Mouse (Mus musculus) midbrain, embryonic 14.5 days (tissue): ENCODE results near the gene Klf1. TPM values are rescaled to one million over a fixed set of nuclear protein-coding genes. Genes with fewer than 3 reads are reported as not detected.

Experiments
- ATAC-seq: fragments of 200-750 bp; cut with Nextera tagmentation; 2 replicates; pipeline ENCODE4 v1.8.0; 2017; ENCODE audit warnings: moderate number of reproducible peaks, moderate library complexity; ENCODE audit not compliant: low FRiP score, low TSS enrichment
- DNase-seq: peaks from one replicate; pipeline ENCODE4 v3.0.0-alpha.2; 2015
- H3K27ac ChIP-seq: fragments of 300-500 bp; sonication (generic); replicated peaks from 2 replicates; pipeline ENCODE4 v1.5.1; 2014; ENCODE audit warnings: mild to moderate bottlenecking, low read depth, low read length, moderate library complexity
- H3K27me3 ChIP-seq: fragments of 300-500 bp; sonication (generic); 2 replicates; pipeline ENCODE4 v1.6.1; 2014; ENCODE audit warnings: low read length, control low read depth, mixed read lengths; ENCODE audit not compliant: control insufficient read depth, insufficient read depth
- H3K36me3 ChIP-seq: fragments of 300-500 bp; sonication (generic); 2 replicates; pipeline ENCODE4 v1.6.1; 2014; ENCODE audit warnings: low read length, control low read depth; ENCODE audit not compliant: control insufficient read depth, insufficient read depth
- H3K4me1 ChIP-seq: fragments of 300-500 bp; sonication (generic); 2 replicates; pipeline ENCODE4 v1.6.1; 2014; ENCODE audit warnings: mild to moderate bottlenecking, antibody characterized with exemption, low read length, control low read depth; ENCODE audit not compliant: control insufficient read depth, insufficient read depth
- H3K4me2 ChIP-seq: fragments of 300-500 bp; sonication (generic); 2 replicates; pipeline ENCODE4 v1.6.1; 2014; ENCODE audit warnings: mild to moderate bottlenecking, low read length, moderate library complexity
- H3K4me3 ChIP-seq: fragments of 300-500 bp; sonication (generic); replicated peaks from 2 replicates; pipeline ENCODE4 v1.5.1; 2014; ENCODE audit warnings: low read depth, low read length
- H3K9ac ChIP-seq: fragments of 300-500 bp; sonication (generic); replicated peaks from 2 replicates; pipeline ENCODE4 v1.6.1; 2014; ENCODE audit warnings: mild to moderate bottlenecking, low read length, moderate library complexity
- H3K9me3 ChIP-seq: fragments of 300-500 bp; sonication (generic); 2 replicates; pipeline ENCODE4 v1.6.1; 2016; ENCODE audit warnings: low read length, control low read depth, mixed read lengths; ENCODE audit not compliant: control insufficient read depth
- WGBS: fragments of 180-500 bp; shearing (Covaris S2); extraction: QIAGEN DNeasy Blood & Tissue Kit; methylation state at CpG from one replicate; pipeline ENCODE4 v1.1.7; 2014; 5-methylcytosine and 5-hydroxymethylcytosine counted together
- polyA plus RNA-seq: library from polyadenylated mRNA; unstranded; fragments of >200 nt; fragmentation: Nextera tagmentation; extraction: Ambion mirVana; gene quantifications from 2 replicates; pipeline ENCODE4 v1.2.1, GENCODE M21; 2014

Klf1 gene
- polyA plus RNA-seq, 1 experiment from 2014 or later = 0.63 TPM

DNA sequence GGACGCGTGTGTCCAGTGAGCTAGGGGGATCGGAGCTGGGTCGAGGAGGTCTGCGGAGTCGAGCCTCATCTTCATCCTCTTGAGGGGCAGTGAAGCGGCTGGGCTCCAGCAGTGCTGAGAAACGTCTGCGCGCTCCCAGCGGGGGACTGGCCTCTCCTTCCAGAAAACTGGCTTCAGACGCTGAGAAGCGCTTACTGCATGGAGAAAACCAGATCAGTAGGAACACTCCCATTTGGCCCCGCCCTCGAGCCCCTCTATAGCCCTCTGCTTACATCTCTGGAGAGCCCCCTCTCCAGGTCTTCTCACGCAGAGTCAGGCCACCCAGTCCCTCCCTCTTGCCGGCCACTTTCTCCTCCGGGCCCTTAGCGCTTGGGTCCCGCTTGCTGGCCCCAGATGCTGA is 16.1 kb downstream of the Klf1 start:
- no peak overlapping the region for H3K4me2 ChIP-seq

DNA sequence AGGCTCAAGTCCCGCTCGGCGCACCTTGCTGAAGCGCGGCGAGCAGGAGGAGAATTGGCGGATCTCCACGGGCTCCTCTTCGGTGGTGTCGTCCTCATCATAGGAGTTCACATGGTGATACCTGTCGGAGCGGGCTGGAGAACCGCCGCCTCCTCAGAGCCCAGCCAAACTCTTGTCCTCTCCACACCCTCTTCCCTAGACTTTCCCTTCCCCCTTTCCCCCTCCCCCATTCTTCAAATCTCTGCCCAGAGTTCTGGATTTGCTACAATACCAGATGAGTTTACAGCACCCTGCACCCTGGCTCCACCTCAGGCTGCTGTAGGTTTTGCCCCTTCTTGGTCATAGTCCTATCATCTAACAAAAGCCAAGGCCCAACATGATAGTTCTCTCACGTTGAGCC is 16.9 kb downstream of the Klf1 start:
- Histone ChIP-seq H3K4me2 (no peak overlapping the region), H3K27me3 (peaks cover 22% of the 10 kb centered on the region), H3K36me3 (peaks cover 96% of the 10 kb centered on the region), H3K9me3 (no peaks in the 10 kb centered on the region), H3K4me3 (no peak overlapping the region), H3K27ac (no peak overlapping the region), H3K9ac (no peak overlapping the region), H3K4me1 (no peaks in the 10 kb centered on the region)
- 90% methylated on average over 15 of the region's 15 CpGs for WGBS
- no peak for ATAC-seq
- no peak for DNase-seq

More for the DNA sequence above, 16.1 kb downstream of the Klf1 start:
- peaks cover 29% of the 10 kb centered on the region for H3K27me3 ChIP-seq
- no peaks in the 10 kb centered on the region for H3K9me3 ChIP-seq
- DNase-seq (no peak), ATAC-seq (no peak)
- no peak overlapping the region for H3K9ac ChIP-seq
- no peak overlapping the region for H3K27ac ChIP-seq
- H3K4me1 ChIP-seq = no peaks in the 10 kb centered on the region
- no peak overlapping the region for H3K4me3 ChIP-seq
- 30% methylated on average over 20 of the region's 20 CpGs for WGBS
- H3K36me3 ChIP-seq = peaks cover 95% of the 10 kb centered on the region

- Histone ChIP-seq H3K27ac (no peak overlapping the region), H3K4me1 (no peaks in the 10 kb centered on the region), H3K9me3 (no peaks in the 10 kb centered on the region), H3K4me3 (no peak overlapping the region), H3K9ac (no peak overlapping the region), H3K4me2 (no peak overlapping the region), H3K27me3 (no peaks in the 10 kb centered on the region), H3K36me3 (peaks cover 94% of the 10 kb centered on the region)
- no peak for DNase-seq
- no peak for ATAC-seq
- WGBS = 86% methylated on average over 2 of the region's 2 CpGs
These were observed 19.9 kb downstream of the Klf1 start for GRCm38 (mm10) chr8:84921596-84921995.

DNA sequence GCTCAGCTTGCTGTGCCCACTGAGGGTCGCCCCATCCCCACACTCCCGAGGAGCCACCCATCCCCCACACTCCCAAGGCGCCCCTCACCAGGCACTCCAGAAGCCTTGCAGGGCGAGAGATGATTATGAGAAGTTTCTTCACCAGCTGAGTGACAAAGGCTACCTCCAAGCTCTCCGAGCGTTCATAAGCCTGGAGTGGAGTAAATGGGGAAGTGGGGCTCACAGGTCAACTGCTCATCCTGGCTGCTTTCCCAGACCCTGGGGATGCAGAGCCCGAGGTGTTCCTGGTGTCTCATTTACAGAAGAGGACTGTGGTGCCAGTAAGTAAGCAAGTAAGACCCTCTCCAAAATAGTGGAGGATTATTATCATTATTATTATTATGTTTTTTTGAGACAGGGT is 23.8 kb downstream of the Klf1 start:
- no peak for DNase-seq
- Histone ChIP-seq H3K27me3 (no peaks in the 10 kb centered on the region), H3K9me3 (no peaks in the 10 kb centered on the region), H3K36me3 (peaks cover 80% of the 10 kb centered on the region), H3K4me1 (peaks cover 4% of the 10 kb centered on the region; the same call in 1 of the 2 replicates), H3K9ac (no peak overlapping the region), H3K4me3 (no peak overlapping the region), H3K4me2 (no peak overlapping the region), H3K27ac (no peak overlapping the region)
- WGBS = 73% methylated on average over 7 of the region's 7 CpGs
- ATAC-seq = no peak

- no peaks in the 10 kb centered on the region for H3K9me3 ChIP-seq
- peaks cover 4% of the 10 kb centered on the region; the same call in 1 of the 2 replicates for H3K4me1 ChIP-seq
- H3K27me3 ChIP-seq = no peaks in the 10 kb centered on the region
- H3K4me2 ChIP-seq = no peak overlapping the region
- no peak overlapping the region for H3K4me3 ChIP-seq
- no peak for ATAC-seq
- no peak for DNase-seq
- H3K27ac ChIP-seq = no peak overlapping the region
- H3K9ac ChIP-seq = no peak overlapping the region
- 94% methylated on average over 1 of the region's 1 CpGs for WGBS
- peaks cover 77% of the 10 kb centered on the region for H3K36me3 ChIP-seq
These were observed 25.8 kb downstream of the Klf1 start for GRCm38 (mm10) chr8:84927513-84927912.

- H3K9ac ChIP-seq = peak overlapping the region; percentile 35
These were observed 27.0 kb downstream of the Klf1 start for GRCm38 (mm10) chr8:84928456-84929306.

DNA sequence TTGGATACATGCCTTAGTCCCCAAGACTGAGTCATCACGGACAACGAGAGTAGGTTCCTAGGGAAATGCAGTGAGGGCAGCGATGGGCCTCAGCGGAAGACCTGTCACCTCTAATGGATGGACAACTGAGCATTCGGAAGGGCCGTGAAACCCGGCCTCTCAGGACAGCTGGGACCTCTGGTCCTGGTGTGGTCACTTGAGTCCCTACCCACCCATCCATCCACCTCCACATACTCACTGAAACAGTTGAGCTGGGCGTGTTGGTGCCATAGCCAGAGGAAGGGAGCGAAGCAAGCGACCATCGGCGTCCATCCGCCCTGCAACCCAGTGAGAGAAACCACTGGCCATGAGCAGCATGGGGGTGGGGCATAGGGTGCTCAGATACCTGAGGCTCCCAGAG is 28.9 kb downstream of the Klf1 start:
- Histone ChIP-seq H3K9me3 (no peaks in the 10 kb centered on the region), H3K9ac (no peak overlapping the region), H3K36me3 (peaks cover 56% of the 10 kb centered on the region), H3K4me3 (no peak overlapping the region), H3K4me2 (no peak overlapping the region), H3K27ac (no peak overlapping the region), H3K4me1 (peaks cover 24% of the 10 kb centered on the region), H3K27me3 (no peaks in the 10 kb centered on the region)
- WGBS = 91% methylated on average over 13 of the region's 13 CpGs
- DNase-seq (no peak), ATAC-seq (no peak)

More at GRCm38 (mm10) chr8:84928456-84929306, 27.0 kb downstream of the Klf1 start:
- peak; percentile 88 for DNase-seq
- 3% methylated on average over 52 of the region's 52 CpGs for WGBS
- Histone ChIP-seq H3K4me1 (peaks cover 5% of the 10 kb centered on the region), H3K27me3 (no peaks in the 10 kb centered on the region), H3K36me3 (peaks cover 71% of the 10 kb centered on the region), H3K27ac (no peak overlapping the region), H3K4me2 (peak overlapping the region; percentile 53), H3K4me3 (peak overlapping the region; percentile 20), H3K9me3 (no peaks in the 10 kb centered on the region)
- peak; percentile 75; the same call in 1 of the 2 replicates for ATAC-seq

DNA sequence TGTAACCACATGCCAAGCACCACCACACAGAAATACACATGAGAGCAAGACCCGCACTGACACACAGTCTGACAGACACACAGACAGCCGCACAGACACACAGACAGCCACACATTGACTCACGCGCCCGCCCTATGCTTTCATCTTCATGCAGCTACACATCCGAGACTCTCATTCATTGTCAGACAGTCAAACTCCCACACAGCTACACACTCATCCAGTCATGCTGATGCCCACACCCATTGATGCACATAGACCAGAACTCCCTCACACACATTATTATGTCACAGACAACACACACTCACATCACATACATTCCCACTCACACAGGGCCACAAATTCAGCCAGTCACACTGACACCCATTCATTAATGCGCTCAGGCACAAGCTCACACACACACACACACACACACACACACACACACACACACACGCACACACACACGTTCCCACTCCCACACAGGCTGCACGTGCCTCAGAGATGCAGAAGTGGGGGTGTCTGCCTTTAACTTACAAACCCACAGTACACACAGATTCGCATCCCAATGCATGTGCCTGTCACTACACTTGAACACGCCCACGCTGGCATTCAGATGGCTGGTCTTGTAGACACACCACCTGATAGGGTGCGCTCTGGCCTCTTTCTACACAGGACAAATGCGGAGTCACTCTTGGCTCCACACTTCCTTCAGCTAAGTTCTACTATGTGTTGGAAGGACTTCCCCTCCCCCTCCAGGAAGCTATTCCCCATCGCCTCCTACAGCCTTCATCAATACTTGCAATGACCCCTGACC is 32.2 kb downstream of the Klf1 start:
- Histone ChIP-seq H3K27me3 (no peaks in the 10 kb centered on the region), H3K9me3 (no peaks in the 10 kb centered on the region), H3K9ac (no peak overlapping the region), H3K4me1 (peaks cover 31% of the 10 kb centered on the region), H3K36me3 (peaks cover 31% of the 10 kb centered on the region), H3K27ac (no peak overlapping the region), H3K4me2 (peak overlapping the region; percentile 90), H3K4me3 (peak overlapping the region; percentile 95)
- no peak for DNase-seq
- 84% methylated on average over 16 of the region's 16 CpGs for WGBS
- no peak for ATAC-seq
